Mouse (Mus musculus) embryo, embryonic 11.5 days (tissue): ENCODE measurements at regions not wholly inside any gene's neighbourhood (a gene's known extent, or its start where the extent isn't known, plus 50 kb on each side); places are given as distances from the start of the nearest gene placed in this dataset.

Experiments
- DNase-seq: peaks from one replicate; pipeline ENCODE4 v3.0.0-alpha.2; 2012; ENCODE audit warnings: low read depth, low spot score

- no peak for DNase-seq
Measured at GRCm38 (mm10) chr13:37290636-37291035, 54.4 kb upstream of the Ly86 start.

GRCm38 (mm10) chr13:37288993-37289392 is 56.0 kb upstream of the Ly86 start:
- no peak for DNase-seq

- no peak for DNase-seq
Measured at GRCm38 (mm10) chr13:37282515-37282914, 62.5 kb upstream of the Ly86 start.

- no peak for DNase-seq
Measured at GRCm38 (mm10) chr13:37279078-37279789, 65.8 kb upstream of the Ly86 start.

GRCm38 (mm10) chr13:37249581-37250461 is 95.2 kb upstream of the Ly86 start:
- DNase-seq = no peak

GRCm38 (mm10) chr13:37248741-37249140 is 96.3 kb upstream of the Ly86 start:
- no peak for DNase-seq

GRCm38 (mm10) chr13:37240048-37240447 is 105.0 kb upstream of the Ly86 start:
- no peak for DNase-seq

GRCm38 (mm10) chr13:37237285-37237684 is 107.7 kb upstream of the Ly86 start:
- no peak for DNase-seq

- no peak for DNase-seq
Measured at GRCm38 (mm10) chr13:37225834-37226233, 119.2 kb upstream of the Ly86 start.

- no peak for DNase-seq
Measured at GRCm38 (mm10) chr13:37220436-37220835, 124.6 kb upstream of the Ly86 start.

- DNase-seq = no peak
Measured at GRCm38 (mm10) chr13:37218596-37218995, 126.4 kb upstream of the Ly86 start.

GRCm38 (mm10) chr13:37214590-37215282 is 130.3 kb upstream of the Ly86 start:
- DNase-seq = peak; percentile 7

GRCm38 (mm10) chr13:37197136-37197535 is 147.1 kb upstream of the F13a1 start:
- DNase-seq = no peak

- DNase-seq = no peak
Measured at GRCm38 (mm10) chr13:37195857-37196256, 145.8 kb upstream of the F13a1 start.

- DNase-seq = no peak
Measured at GRCm38 (mm10) chr13:37181169-37181787, 131.2 kb upstream of the F13a1 start.

- no peak for DNase-seq
Measured at GRCm38 (mm10) chr13:37176526-37176925, 126.5 kb upstream of the F13a1 start.

GRCm38 (mm10) chr13:37175997-37176396 is 126.0 kb upstream of the F13a1 start:
- DNase-seq = no peak

GRCm38 (mm10) chr13:37158831-37159522 is 108.9 kb upstream of the F13a1 start:
- no peak for DNase-seq

- DNase-seq = no peak
Measured at GRCm38 (mm10) chr13:37157808-37158207, 107.8 kb upstream of the F13a1 start.

GRCm38 (mm10) chr13:37151835-37152516 is 101.9 kb upstream of the F13a1 start:
- DNase-seq = no peak

- no peak for DNase-seq
Measured at GRCm38 (mm10) chr13:37149961-37150360, 99.9 kb upstream of the F13a1 start.
